Mouse (Mus musculus) limb, embryonic 12.5 days (tissue): Measurements from ENCODE around the gene Dtd2. TPM values are rescaled to one million over a fixed set of nuclear protein-coding genes. Genes with fewer than 3 reads are reported as not detected.

Experiments
- ATAC-seq: fragments of 200-750 bp; cut with Nextera tagmentation; 2 replicates; pipeline ENCODE4 v1.8.0; 2017; ENCODE audit warnings: low read depth, moderate TSS enrichment; ENCODE audit not compliant: insufficient number of reproducible peaks, insufficient read depth, low FRiP score, low TSS enrichment
- H3K27ac ChIP-seq: fragments of 300-500 bp; sonication (generic); 2 replicates; pipeline ENCODE4 v1.5.1; 2016; ENCODE audit warnings: mild to moderate bottlenecking, moderate library complexity
- H3K27me3 ChIP-seq: fragments of 300-500 bp; sonication (generic); 2 replicates; pipeline ENCODE4 v1.6.1; 2016; ENCODE audit warnings: mild to moderate bottlenecking, moderate library complexity
- H3K36me3 ChIP-seq: fragments of 300-500 bp; sonication (generic); 2 replicates; pipeline ENCODE4 v1.6.1; 2016; ENCODE audit warnings: mild to moderate bottlenecking, moderate library complexity
- H3K4me1 ChIP-seq: fragments of 300-500 bp; sonication (generic); replicated peaks from 2 replicates; pipeline ENCODE4 v1.6.1; 2016
- H3K4me2 ChIP-seq: fragments of 300-500 bp; sonication (generic); 2 replicates; pipeline ENCODE4 v1.6.1; 2016; ENCODE audit warnings: mild to moderate bottlenecking, moderate library complexity
- H3K4me3 ChIP-seq: fragments of 300-500 bp; sonication (generic); replicated peaks from 2 replicates; pipeline ENCODE4 v1.5.1; 2016; ENCODE audit warnings: mild to moderate bottlenecking
- H3K9ac ChIP-seq: fragments of 300-500 bp; sonication (generic); replicated peaks from 2 replicates; pipeline ENCODE4 v1.6.1; 2016; ENCODE audit warnings: mild to moderate bottlenecking, moderate library complexity
- H3K9me3 ChIP-seq: fragments of 300-500 bp; sonication (generic); 2 replicates; pipeline ENCODE4 v1.6.1; 2016; ENCODE audit warnings: mild to moderate bottlenecking, moderate library complexity
- WGBS: fragments of 180-500 bp; shearing (Covaris S2); methylation state at CpG from one replicate; pipeline ENCODE4 v1.1.7; 2016; 5-methylcytosine and 5-hydroxymethylcytosine counted together
- polyA plus RNA-seq: library from polyadenylated mRNA; unstranded; fragments of >200 nt; fragmentation: Nextera tagmentation; extraction: Ambion mirVana; gene quantifications from 2 replicates; pipeline ENCODE4 v1.2.1, GENCODE M21; 2016

Gene Dtd2
- polyA plus RNA-seq, 1 experiment from 2014 or later, result 19.5 TPM

- 83% methylated on average over 3 of the region's 3 CpGs for WGBS
- Histone ChIP-seq H3K9me3 (no peaks in the 10 kb centered on the region), H3K4me3 (no peak overlapping the region), H3K27me3 (no peaks in the 10 kb centered on the region), H3K4me1 (no peaks in the 10 kb centered on the region), H3K27ac (no peak overlapping the region), H3K9ac (no peak overlapping the region), H3K4me2 (no peak overlapping the region), H3K36me3 (no peaks in the 10 kb centered on the region)
- no peak for ATAC-seq
Observed at GRCm38 (mm10) chr12:51985163-51985748, 21.0 kb downstream of the Dtd2 start.

GRCm38 (mm10) chr12:51983625-51984024 is 22.7 kb downstream of the Dtd2 start:
- H3K4me3 ChIP-seq, result no peak overlapping the region
- no peaks in the 10 kb centered on the region for H3K27me3 ChIP-seq
- H3K4me2 ChIP-seq, result no peak overlapping the region
- no peaks in the 10 kb centered on the region for H3K4me1 ChIP-seq
- no peaks in the 10 kb centered on the region for H3K36me3 ChIP-seq
- H3K27ac ChIP-seq, result no peak overlapping the region
- no peak overlapping the region for H3K9ac ChIP-seq
- no peak for ATAC-seq
- no peaks in the 10 kb centered on the region for H3K9me3 ChIP-seq
- WGBS, result 89% methylated on average over 1 of the region's 1 CpGs

- no peak overlapping the region for H3K4me3 ChIP-seq
- H3K27ac ChIP-seq, result no peak overlapping the region
- 0 out of 2 replicates have a peak, but pooled peaks cover 3% of the 10 kb centered on the region for H3K9me3 ChIP-seq
- no peaks in the 10 kb centered on the region for H3K27me3 ChIP-seq
- ATAC-seq, result no peak
- 77% methylated on average over 9 of the region's 9 CpGs for WGBS
- no peak overlapping the region for H3K9ac ChIP-seq
- H3K4me1 ChIP-seq, result no peaks in the 10 kb centered on the region
- no peaks in the 10 kb centered on the region for H3K36me3 ChIP-seq
- no peak overlapping the region for H3K4me2 ChIP-seq
Observed at GRCm38 (mm10) chr12:51976531-51976930, 29.8 kb downstream of the Dtd2 start.

GRCm38 (mm10) chr12:51974381-51974780 is 31.9 kb downstream of the Dtd2 start:
- 89% methylated on average over 1 of the region's 1 CpGs for WGBS
- no peak for ATAC-seq
- H3K4me1 ChIP-seq, result peaks cover 9% of the 10 kb centered on the region
- H3K9me3 ChIP-seq, result 0 out of 2 replicates have a peak, but pooled peaks cover 3% of the 10 kb centered on the region
- no peak overlapping the region for H3K9ac ChIP-seq
- H3K4me2 ChIP-seq, result no peak overlapping the region
- no peaks in the 10 kb centered on the region for H3K36me3 ChIP-seq
- H3K27me3 ChIP-seq, result no peaks in the 10 kb centered on the region
- H3K27ac ChIP-seq, result no peak overlapping the region
- H3K4me3 ChIP-seq, result no peak overlapping the region

GRCm38 (mm10) chr12:51972269-51973065 is 33.8 kb downstream of the Dtd2 start:
- WGBS, result 93% methylated on average over 5 of the region's 5 CpGs

GRCm38 (mm10) chr12:51971070-51971664 is 35.1 kb downstream of the Dtd2 start, which contains the start of gene Heatr5a:
TSS of gene Heatr5a (minus strand) at chr12:51971321.
- H3K4me3 ChIP-seq, result peak within 1 kb of the TSS; percentile 89
- H3K4me2 ChIP-seq, result peak within 1 kb of the TSS; percentile 54
- H3K27me3 ChIP-seq, result no peaks in the 10 kb centered on the region
- no peaks in the 10 kb centered on the region for H3K36me3 ChIP-seq
- H3K9ac ChIP-seq, result peak within 1 kb of the TSS; percentile 85
- under 1% methylated on average over 47 of the region's 53 CpGs for WGBS
- ATAC-seq, result peak; percentile 93
- peak within 1 kb of the TSS; percentile 92 for H3K27ac ChIP-seq
- 0 out of 2 replicates have a peak, but pooled peaks cover 3% of the 10 kb centered on the region for H3K9me3 ChIP-seq
- peaks cover 10% of the 10 kb centered on the region for H3K4me1 ChIP-seq

More at GRCm38 (mm10) chr12:51972269-51973065, 33.8 kb downstream of the Dtd2 start:
- Histone ChIP-seq H3K4me2 (no peak overlapping the region), H3K4me1 (peaks cover 10% of the 10 kb centered on the region), H3K4me3 (no peak overlapping the region), H3K9me3 (0 out of 2 replicates have a peak, but pooled peaks cover 3% of the 10 kb centered on the region), H3K27ac (no peak overlapping the region), H3K36me3 (no peaks in the 10 kb centered on the region), H3K9ac (no peak overlapping the region), H3K27me3 (no peaks in the 10 kb centered on the region)
- ATAC-seq, result no peak

- Histone ChIP-seq H3K4me2 (peak overlapping the region; percentile 54), H3K4me3 (peak overlapping the region; percentile 89), H3K4me1 (peaks cover 10% of the 10 kb centered on the region), H3K27me3 (no peaks in the 10 kb centered on the region), H3K9me3 (0 out of 2 replicates have a peak, but pooled peaks cover 3% of the 10 kb centered on the region), H3K9ac (peak overlapping the region; percentile 85), H3K27ac (peak overlapping the region; percentile 92), H3K36me3 (no peaks in the 10 kb centered on the region)
- WGBS, result 2% methylated on average over 35 of the region's 35 CpGs
- no peak for ATAC-seq
Observed at GRCm38 (mm10) chr12:51970352-51971069, 35.8 kb downstream of the Dtd2 start.

GRCm38 (mm10) chr12:51969876-51970275 is 36.4 kb downstream of the Dtd2 start:
- Histone ChIP-seq H3K36me3 (no peaks in the 10 kb centered on the region), H3K4me1 (peaks cover 10% of the 10 kb centered on the region), H3K4me3 (peak overlapping the region; percentile 89), H3K27ac (no peak overlapping the region), H3K27me3 (no peaks in the 10 kb centered on the region), H3K9ac (0 out of 2 replicates have a peak overlapping the region, but pooled peaks have one; percentile 85), H3K4me2 (peak overlapping the region; percentile 54), H3K9me3 (0 out of 2 replicates have a peak, but pooled peaks cover 3% of the 10 kb centered on the region)
- no peak for ATAC-seq
- WGBS, result 16% methylated on average over 7 of the region's 7 CpGs

- Histone ChIP-seq H3K9ac (no peak overlapping the region), H3K9me3 (0 out of 2 replicates have a peak, but pooled peaks cover 3% of the 10 kb centered on the region), H3K27me3 (no peaks in the 10 kb centered on the region), H3K4me1 (peaks cover 13% of the 10 kb centered on the region), H3K4me2 (no peak overlapping the region), H3K27ac (no peak overlapping the region), H3K36me3 (no peaks in the 10 kb centered on the region), H3K4me3 (no peak overlapping the region)
- no peak for ATAC-seq
- 91% methylated on average over 2 of the region's 2 CpGs for WGBS
Observed at GRCm38 (mm10) chr12:51969092-51969491, 37.2 kb downstream of the Dtd2 start.

GRCm38 (mm10) chr12:51967915-51968595 is 38.2 kb downstream of the Dtd2 start:
- Histone ChIP-seq H3K4me3 (no peak overlapping the region), H3K36me3 (no peaks in the 10 kb centered on the region), H3K4me2 (no peak overlapping the region), H3K4me1 (peaks cover 14% of the 10 kb centered on the region), H3K9ac (no peak overlapping the region; the same call in 1 of the 2 replicates), H3K27ac (no peak overlapping the region), H3K9me3 (0 out of 2 replicates have a peak, but pooled peaks cover 3% of the 10 kb centered on the region), H3K27me3 (no peaks in the 10 kb centered on the region)
- ATAC-seq, result no peak
- WGBS, result 88% methylated on average over 9 of the region's 9 CpGs
